Mouse (Mus musculus): Measurements from ENCODE around the gene Ermn.

The Ermn gene

DNA sequence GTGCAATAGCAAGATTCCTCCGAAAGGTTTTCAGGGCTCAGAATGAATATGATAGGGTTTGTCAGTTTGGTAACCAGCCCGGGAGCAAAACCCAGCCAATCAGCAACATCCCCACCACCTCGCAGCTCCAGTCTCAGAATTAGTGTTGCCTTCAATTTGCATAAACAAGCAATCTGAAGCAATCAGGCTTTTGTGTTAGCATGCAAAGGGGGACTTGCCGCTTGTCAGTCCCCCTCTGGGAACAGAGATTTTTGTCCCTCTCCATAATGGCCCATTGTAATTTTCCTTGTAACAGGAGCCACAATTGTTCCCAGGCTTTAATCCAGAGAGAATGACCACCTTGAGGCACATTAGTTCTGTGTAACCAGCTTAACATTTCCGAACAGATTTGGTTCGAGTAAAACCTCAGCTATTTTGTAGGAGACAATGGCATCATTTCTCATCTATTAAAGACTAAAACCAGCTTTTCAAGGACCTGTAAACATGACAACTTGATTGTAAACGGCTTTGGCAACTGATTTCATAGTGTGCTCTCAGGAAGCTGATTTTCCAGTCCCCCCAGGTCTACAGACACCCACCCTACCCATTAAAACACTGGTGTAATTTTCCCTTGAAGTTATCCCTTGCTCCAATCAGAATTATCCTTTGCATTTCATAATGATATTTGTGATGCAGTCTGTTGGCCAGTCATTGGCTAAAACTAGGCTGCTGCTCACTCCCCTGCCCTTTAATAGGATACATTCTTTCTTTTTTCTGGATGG lies at the start of gene Ermn:
Gene Ermn (minus strand): TSS at position 44 of the 761 bp plus-strand sequence.
- DNase-seq = no peak

DNA sequence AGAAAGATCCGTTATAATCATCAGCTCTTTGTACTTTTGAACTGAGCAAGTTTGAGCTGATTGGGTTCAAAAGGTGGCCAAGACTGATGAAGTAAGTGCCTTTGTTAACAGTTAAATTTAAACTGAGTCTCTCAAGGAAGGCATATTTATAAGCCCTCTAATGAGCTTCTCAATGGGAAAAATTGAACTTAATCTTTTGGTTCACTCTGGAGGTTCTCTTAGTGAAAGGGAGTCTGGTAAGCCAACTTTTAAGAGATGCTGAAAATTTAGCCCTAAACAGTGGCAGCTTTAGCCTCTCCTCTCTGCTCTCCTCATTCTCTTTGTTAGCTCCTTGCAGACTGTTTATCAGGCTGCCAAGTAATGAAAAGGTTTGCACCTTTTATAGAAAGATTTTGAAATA lies 42.2 kb upstream of the Ermn start:
- DNase-seq = no peak

DNA sequence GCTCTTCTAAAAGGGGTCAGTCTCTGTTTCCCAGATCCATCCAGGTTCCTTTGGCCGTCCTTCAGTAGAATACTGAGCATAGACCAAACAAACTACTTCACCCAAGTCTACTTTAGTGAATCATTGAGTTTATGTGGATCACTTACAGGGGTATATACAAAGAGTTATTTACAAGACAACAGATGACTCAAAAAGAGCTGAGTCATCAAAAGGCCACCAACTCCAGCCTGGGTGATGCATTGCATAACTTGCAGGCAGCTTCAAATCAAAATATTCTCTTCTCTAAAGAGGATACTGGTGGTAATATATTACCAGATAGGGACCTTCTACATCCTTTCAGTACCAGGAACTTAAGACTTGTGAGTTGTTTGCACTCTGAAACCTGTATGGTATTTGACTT lies 33.8 kb upstream of the Ermn start:
- DNase-seq = no peak

DNA sequence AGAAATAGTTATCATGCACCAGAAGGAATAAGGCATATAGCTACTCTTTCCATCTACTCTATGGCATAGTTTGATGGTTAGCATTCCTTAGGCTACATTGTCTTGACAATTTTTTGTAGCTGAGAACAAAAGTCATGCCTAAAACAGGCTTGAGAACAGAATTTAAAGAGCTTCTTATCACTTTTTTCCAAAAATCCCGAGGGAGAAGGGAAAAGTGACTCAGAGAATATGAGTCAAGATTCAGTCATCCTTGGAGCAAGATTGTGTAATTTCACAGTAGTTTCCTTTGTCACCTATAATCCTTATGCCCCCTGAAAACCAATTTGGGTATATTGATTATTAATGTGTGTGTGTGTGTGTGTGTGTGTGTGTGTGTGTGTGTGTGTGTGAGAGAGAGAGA lies 27.2 kb upstream of the Ermn start:
- no peak for DNase-seq

DNA sequence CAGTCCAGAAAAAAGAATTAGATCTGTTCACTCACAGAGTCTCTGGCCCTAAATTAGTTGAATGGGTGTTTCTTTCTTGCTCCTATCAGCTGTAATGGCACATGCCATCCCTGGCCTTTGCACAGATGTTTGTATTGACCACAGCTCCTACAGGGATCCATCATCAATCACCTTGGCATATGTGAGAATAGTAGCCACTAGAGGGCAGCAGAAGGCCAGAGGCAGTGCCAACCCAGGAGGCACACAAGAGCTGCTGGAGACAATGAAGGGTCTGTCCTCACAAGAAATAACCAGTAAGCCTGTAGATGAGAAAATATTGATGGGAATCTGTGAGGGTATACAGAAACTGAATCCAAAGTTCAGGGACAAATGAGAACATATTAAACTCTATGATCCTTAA lies 2.7 kb upstream of the Ermn start:
- DNase-seq = peak; percentile 18

DNA sequence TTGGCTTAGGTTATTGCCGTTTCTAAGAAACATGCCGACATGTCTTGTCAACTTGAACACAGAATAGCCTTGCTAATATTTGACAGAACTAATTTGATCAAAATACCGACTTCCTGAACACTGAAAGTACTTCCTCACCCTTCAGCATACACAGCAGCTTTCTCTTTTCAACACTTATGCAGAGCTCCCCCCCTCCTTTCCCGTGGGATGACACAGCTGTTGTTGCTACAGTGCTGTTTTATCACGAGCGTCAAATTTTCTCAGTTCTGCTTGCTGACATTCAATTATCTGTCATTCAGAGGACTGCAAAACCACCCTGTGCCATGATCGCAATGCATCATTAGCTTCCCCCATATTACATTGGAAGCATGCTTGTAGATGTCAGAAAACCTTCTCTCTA lies 10.8 kb downstream of the Ermn start:
- no peak for DNase-seq

DNA sequence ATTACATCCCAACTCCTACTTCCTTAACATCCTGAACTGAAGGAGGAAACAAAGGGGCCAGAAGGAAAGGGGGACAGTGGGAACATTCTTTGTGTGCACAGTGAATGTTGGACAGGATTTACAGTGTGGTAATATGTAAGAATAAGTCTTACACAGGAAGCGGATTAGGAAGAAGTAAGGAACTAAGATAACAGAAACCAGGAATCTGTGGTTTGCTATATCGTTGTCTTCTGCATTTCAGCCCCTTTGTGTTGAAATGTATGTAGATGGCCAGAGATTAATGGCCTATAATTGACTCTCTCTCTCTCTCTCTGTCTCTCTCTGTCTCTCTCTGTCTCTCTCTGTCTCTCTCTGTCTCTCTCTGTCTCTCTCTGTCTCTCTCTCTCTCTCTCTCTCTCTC lies 15.7 kb downstream of the Ermn start:
- no peak for DNase-seq

DNA sequence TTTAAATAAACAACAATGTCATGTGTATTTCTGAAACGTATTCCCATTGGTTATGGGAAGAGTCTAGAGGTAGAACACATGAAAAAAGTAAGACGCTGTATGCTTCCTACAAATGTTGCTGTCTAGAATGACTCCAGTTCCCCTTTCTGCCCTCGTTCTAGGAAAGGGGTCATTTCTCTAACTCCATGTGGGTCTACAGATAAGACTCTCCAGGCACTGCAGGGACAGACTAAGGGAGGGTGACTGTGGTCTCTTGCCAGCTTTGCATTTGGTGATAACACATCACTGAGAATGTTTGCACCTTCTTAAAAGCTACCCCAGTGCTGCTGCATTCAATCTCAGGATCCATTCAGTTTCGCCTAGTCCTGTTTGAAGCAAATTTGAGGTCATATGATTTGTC lies 17.0 kb downstream of the Ermn start:
- DNase-seq = no peak

DNA sequence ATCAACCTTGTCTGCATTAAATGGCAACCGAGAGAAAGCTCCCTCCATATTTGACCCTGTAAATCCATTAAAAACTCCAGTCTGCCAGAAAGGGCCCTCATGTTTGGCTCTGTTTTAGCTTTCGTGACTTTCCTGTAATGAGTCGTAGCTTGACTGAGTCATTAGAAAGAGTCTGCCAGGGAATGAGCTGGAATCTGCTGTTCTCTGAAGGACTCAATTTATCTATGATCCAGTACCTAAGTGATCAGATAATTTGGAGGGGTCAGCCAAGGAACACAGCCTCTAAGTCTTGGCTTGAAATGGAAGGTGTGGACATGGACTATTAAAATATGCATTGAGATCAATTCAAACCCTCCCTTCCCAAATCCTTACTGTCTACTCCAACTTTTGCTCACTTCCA lies 21.2 kb downstream of the Ermn start:
- no peak for DNase-seq

DNA sequence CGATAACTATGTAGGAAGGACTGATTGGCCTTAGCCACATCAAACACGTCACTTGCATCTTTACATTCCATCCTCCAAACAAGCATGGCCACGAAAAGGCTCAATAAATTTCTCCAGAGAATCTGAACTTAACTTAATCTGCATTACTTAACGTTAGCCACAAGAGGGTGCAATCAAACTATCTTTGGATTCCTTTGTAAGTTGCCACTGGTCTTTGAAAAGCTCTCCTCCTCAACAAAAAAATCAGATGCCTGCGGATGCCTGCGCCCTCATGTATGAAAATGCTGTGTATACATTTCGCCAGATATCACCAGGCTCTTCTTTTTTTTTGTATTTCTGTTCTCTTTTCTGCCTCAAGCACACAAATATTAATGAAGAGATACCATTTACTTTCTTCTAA lies 23.3 kb downstream of the Ermn start:
- DNase-seq = no peak

DNA sequence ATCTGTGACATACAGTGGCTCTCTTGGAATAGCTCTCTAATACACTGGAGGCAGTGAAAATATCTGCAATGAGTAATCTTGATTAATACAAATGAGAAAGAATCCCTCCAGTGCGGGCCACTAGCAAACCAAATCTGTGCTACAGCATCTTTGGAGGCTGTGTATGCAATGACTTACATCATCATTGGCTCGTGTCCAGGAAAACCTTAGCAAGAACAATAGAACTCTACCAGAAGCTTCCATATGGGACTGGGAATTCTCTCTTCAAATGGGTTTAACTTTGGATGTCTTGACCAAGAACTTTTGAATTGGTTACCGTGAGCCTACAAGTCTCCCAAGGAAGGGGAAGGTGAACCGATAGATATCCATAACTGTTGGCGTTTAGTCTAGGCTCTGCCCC lies 25.9 kb downstream of the Ermn start:
- DNase-seq = no peak

DNA sequence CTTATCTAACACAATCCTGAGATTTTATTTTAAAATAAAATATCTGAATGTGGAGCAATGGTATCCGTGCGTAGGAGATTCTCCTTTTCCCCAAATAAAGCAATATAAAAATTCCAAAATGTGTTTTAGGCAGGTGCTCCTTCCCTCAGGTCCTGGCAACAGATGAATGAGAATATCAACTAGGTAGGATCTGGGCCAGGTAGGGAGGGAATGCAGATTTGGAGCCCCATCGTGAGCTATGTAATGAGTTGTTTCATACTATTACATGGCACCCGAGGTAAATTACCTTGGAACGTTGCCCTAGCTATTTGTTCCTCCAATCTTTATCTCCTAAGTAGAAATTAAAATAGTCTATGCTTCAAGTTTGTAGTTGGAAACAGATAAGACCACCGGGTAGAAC lies 29.1 kb downstream of the Ermn start:
- DNase-seq = no peak

DNA sequence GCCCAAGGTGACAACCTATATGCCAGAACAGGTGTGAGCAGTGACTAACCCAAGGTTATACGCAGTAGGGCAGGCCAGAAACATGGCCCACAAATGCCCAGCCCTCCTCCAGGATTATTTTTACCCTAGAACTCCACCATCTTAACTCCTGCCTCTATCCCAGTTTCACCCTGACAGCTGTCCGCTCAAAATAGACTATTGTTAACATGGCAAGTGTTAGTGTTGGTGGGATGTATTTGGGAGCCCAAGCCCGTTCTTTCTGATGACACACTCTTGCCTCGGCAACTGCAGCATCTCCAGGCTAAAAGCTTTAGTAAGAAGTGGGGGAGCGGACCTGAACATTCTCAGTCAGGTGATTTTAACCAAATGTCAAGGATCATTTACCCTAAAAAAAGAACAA lies 45.6 kb downstream of the Ermn start:
- DNase-seq = no peak

DNA sequence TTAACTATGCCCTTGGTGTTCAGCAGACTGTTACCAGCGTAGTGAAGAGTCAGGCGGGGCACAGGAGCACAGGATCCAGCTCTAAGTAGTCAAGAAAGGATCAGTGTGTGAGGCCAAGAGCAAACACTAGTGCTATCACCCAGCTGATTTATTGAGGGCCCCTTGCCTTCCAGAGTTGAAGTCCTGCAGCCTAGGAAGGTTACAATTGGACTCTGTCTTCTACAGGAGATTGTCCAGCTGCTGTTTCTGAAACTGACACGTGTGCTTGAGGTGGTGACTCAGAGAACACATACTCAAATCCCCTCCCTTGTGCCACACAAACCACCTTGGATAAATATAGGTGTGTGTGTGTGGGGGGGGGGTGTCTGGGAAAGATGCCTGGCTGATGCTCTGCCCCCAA lies 51.2 kb downstream of the Ermn start:
- DNase-seq = no peak

DNA sequence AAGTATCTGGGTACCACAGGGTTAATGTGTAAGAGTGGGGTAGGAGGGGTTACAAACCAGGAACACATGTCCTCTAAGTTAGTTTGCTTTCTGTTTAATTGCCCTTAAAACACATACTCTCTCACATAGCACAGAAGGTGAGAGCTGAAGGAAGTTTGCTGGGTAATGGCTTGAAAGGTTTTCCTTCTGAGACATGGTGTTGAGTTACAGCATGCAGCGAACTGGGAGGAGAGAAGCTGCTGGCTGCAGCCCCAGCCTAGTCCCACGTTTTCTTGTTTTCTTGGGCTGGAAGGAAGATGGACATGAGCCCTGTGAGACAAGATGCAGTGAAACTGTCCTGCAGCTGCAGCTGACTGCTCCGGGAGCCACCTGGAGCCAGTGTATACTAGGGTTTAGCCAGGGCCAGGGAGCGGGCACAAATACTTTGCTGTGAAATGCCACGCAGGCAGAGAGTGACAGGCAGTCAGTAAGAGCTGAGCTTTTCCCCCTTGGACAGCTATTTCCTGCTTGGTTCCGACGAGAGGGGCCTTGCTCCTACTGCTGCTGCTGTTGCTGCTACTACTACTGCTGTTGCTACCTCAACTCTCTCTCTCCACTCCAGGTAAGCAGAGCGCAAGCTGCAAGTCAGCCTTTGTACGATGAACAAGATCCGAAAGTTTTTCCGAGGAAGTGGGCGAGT lies 54.8 kb downstream of the Ermn start, which contains the start of gene Galnt5:
Gene Galnt5 (plus strand): TSS at position 133 of the 679 bp plus-strand sequence.
- no peak for DNase-seq

Measured in kidney, adult 11 months (tissue).